Mouse (Mus musculus) heart, embryonic 16.5 days (tissue): ENCODE data around the gene Kif1b. TPM values are rescaled to one million over a fixed set of nuclear protein-coding genes. Genes with fewer than 3 reads are reported as not detected.
A peak's percentile ranks its signal among the peaks of the same experiment; 100 is the strongest.

Experiments used
- ATAC-seq: fragments of 200-750 bp; cut with Nextera tagmentation; replicated peaks from 2 replicates; pipeline ENCODE4 v1.8.0; 2017; ENCODE audit warnings: moderate number of reproducible peaks; ENCODE audit not compliant: insufficient read depth, low FRiP score; ENCODE audit errors: extremely low read depth
- H3K27ac ChIP-seq: fragments of 300-500 bp; sonication (generic); 2 replicates; pipeline ENCODE4 v1.5.1; 2014; ENCODE audit warnings: mild to moderate bottlenecking, low read length, control low read depth, moderate library complexity
- H3K27me3 ChIP-seq: fragments of 300-500 bp; sonication (generic); 2 replicates; pipeline ENCODE4 v1.6.1; 2014; ENCODE audit warnings: low read length, mixed read lengths; ENCODE audit not compliant: control insufficient read depth, insufficient read depth
- H3K36me3 ChIP-seq: fragments of 300-500 bp; sonication (generic); 2 replicates; pipeline ENCODE4 v1.6.1; 2014; ENCODE audit not compliant: control insufficient read depth, insufficient read depth
- H3K4me1 ChIP-seq: fragments of 300-500 bp; sonication (generic); 2 replicates; pipeline ENCODE4 v1.6.1; 2014; ENCODE audit warnings: low read length, mixed read lengths; ENCODE audit not compliant: control insufficient read depth, insufficient read depth
- H3K4me2 ChIP-seq: fragments of 300-500 bp; sonication (generic); 2 replicates; pipeline ENCODE4 v1.6.1; 2014; ENCODE audit warnings: low read depth, mild to moderate bottlenecking, control low read depth, low read length
- H3K4me3 ChIP-seq: fragments of 300-500 bp; sonication (generic); 2 replicates; pipeline ENCODE4 v1.5.1; 2014; ENCODE audit warnings: mild to moderate bottlenecking, control low read depth, low read length
- H3K9ac ChIP-seq: fragments of 300-500 bp; sonication (generic); 2 replicates; pipeline ENCODE4 v1.6.1; 2014; ENCODE audit warnings: low read length, control low read depth
- H3K9me3 ChIP-seq: fragments of 300-500 bp; sonication (generic); replicated peaks from 2 replicates; pipeline ENCODE4 v1.6.1; 2016; ENCODE audit warnings: low read length; ENCODE audit not compliant: control insufficient read depth
- WGBS: fragments of 180-500 bp; shearing (Covaris S2); extraction: QIAGEN DNeasy Blood & Tissue Kit; methylation state at CpG from one replicate; pipeline ENCODE4 v1.1.7; 2014; 5-methylcytosine and 5-hydroxymethylcytosine counted together
- polyA plus RNA-seq: library from polyadenylated mRNA; unstranded; fragments of >200 nt; fragmentation: Nextera tagmentation; extraction: Ambion mirVana; gene quantifications from 2 replicates; pipeline ENCODE4 v1.2.1, GENCODE M21; 2015

Gene Kif1b
- 39.8 and 47.5 TPM in 2 replicates for polyA plus RNA-seq

GRCm38 (mm10) chr4:149307596-149308490 lies at the start of gene Kif1b:
Gene Kif1b, minus strand, starts transcription at chr4:149307693.
- WGBS: under 1% methylated on average over 79 of the region's 79 CpGs
- Histone ChIP-seq H3K36me3 (no peaks in the 10 kb centered on the region), H3K27ac (peak within 1 kb of the TSS; percentile 96), H3K9ac (peak within 1 kb of the TSS; percentile 97), H3K4me2 (peak within 1 kb of the TSS; percentile 83), H3K9me3 (no peaks in the 10 kb centered on the region), H3K27me3 (no peaks in the 10 kb centered on the region), H3K4me1 (peaks cover 21% of the 10 kb centered on the region), H3K4me3 (peak within 1 kb of the TSS; percentile 92)
- ATAC-seq: peak; percentile 98

GRCm38 (mm10) chr4:149354671-149355070 lies 47.2 kb upstream of the Kif1b start:
- H3K9ac ChIP-seq: no peak overlapping the region
- H3K36me3 ChIP-seq: peaks cover 53% of the 10 kb centered on the region
- no peak overlapping the region for H3K27ac ChIP-seq
- no peak for ATAC-seq
- 95% methylated on average over 8 of the region's 8 CpGs for WGBS
- H3K4me2 ChIP-seq: no peak overlapping the region
- H3K9me3 ChIP-seq: no peaks in the 10 kb centered on the region
- no peaks in the 10 kb centered on the region for H3K27me3 ChIP-seq
- H3K4me1 ChIP-seq: no peaks in the 10 kb centered on the region
- H3K4me3 ChIP-seq: no peak overlapping the region

- H3K4me2 ChIP-seq: no peak overlapping the region
- 60% methylated on average over 8 of the region's 8 CpGs for WGBS
- H3K36me3 ChIP-seq: peaks cover 48% of the 10 kb centered on the region
- no peak for ATAC-seq
- no peak overlapping the region for H3K27ac ChIP-seq
- no peak overlapping the region for H3K4me3 ChIP-seq
- H3K9ac ChIP-seq: no peak overlapping the region
- no peaks in the 10 kb centered on the region for H3K9me3 ChIP-seq
- H3K4me1 ChIP-seq: peaks cover 3% of the 10 kb centered on the region; the same call in 1 of the 2 replicates
- H3K27me3 ChIP-seq: no peaks in the 10 kb centered on the region
Measured at GRCm38 (mm10) chr4:149351596-149352150, 44.2 kb upstream of the Kif1b start.

- Histone ChIP-seq H3K4me1 (peaks cover 17% of the 10 kb centered on the region), H3K36me3 (peaks cover 37% of the 10 kb centered on the region), H3K9ac (no peak overlapping the region), H3K27me3 (no peaks in the 10 kb centered on the region), H3K9me3 (no peaks in the 10 kb centered on the region), H3K4me2 (no peak overlapping the region), H3K4me3 (no peak overlapping the region), H3K27ac (no peak overlapping the region)
- no peak for ATAC-seq
- 83% methylated on average over 5 of the region's 5 CpGs for WGBS
Measured at GRCm38 (mm10) chr4:149348963-149349362, 41.5 kb upstream of the Kif1b start.

GRCm38 (mm10) chr4:149345873-149346272 lies 38.4 kb upstream of the Kif1b start:
- no peaks in the 10 kb centered on the region for H3K9me3 ChIP-seq
- no peak overlapping the region for H3K4me3 ChIP-seq
- 47% methylated on average over 5 of the region's 5 CpGs for WGBS
- peaks cover 17% of the 10 kb centered on the region for H3K4me1 ChIP-seq
- H3K27ac ChIP-seq: peak overlapping the region; percentile 41
- peak; percentile 58 for ATAC-seq
- H3K27me3 ChIP-seq: no peaks in the 10 kb centered on the region
- no peak overlapping the region for H3K9ac ChIP-seq
- peaks cover 44% of the 10 kb centered on the region for H3K36me3 ChIP-seq
- no peak overlapping the region for H3K4me2 ChIP-seq

- Histone ChIP-seq H3K4me1 (peaks cover 21% of the 10 kb centered on the region), H3K27ac (0 out of 2 replicates have a peak overlapping the region, but pooled peaks have one; percentile 32), H3K9ac (no peak overlapping the region), H3K9me3 (no peaks in the 10 kb centered on the region), H3K4me3 (no peak overlapping the region), H3K27me3 (no peaks in the 10 kb centered on the region), H3K36me3 (peaks cover 41% of the 10 kb centered on the region), H3K4me2 (no peak overlapping the region)
- 67% methylated on average over 8 of the region's 8 CpGs for WGBS
- no peak for ATAC-seq
Measured at GRCm38 (mm10) chr4:149344311-149344710, 36.8 kb upstream of the Kif1b start.

- Histone ChIP-seq H3K36me3 (peaks cover 33% of the 10 kb centered on the region), H3K9ac (no peak overlapping the region), H3K9me3 (no peaks in the 10 kb centered on the region), H3K27ac (no peak overlapping the region), H3K4me2 (no peak overlapping the region), H3K4me3 (no peak overlapping the region), H3K27me3 (no peaks in the 10 kb centered on the region), H3K4me1 (peaks cover 19% of the 10 kb centered on the region)
- 46% methylated on average over 2 of the region's 2 CpGs for WGBS
- ATAC-seq: no peak
Measured at GRCm38 (mm10) chr4:149340680-149341079, 33.2 kb upstream of the Kif1b start.

GRCm38 (mm10) chr4:149339426-149340214 lies 32.1 kb upstream of the Kif1b start:
- Histone ChIP-seq H3K27ac (no peak overlapping the region), H3K27me3 (no peaks in the 10 kb centered on the region), H3K4me1 (peaks cover 13% of the 10 kb centered on the region), H3K9ac (no peak overlapping the region), H3K4me2 (no peak overlapping the region), H3K4me3 (no peak overlapping the region), H3K36me3 (peaks cover 41% of the 10 kb centered on the region), H3K9me3 (no peaks in the 10 kb centered on the region)
- WGBS: 61% methylated on average over 5 of the region's 5 CpGs
- ATAC-seq: no peak
